Mouse (Mus musculus) neural tube, embryonic 15.5 days (tissue): ENCODE measurements around the gene Tmem91. TPM values are rescaled to one million over a fixed set of nuclear protein-coding genes. Genes with fewer than 3 reads are reported as not detected.

Source experiments
- ATAC-seq: fragments of 200-750 bp; cut with Nextera tagmentation; 2 replicates; pipeline ENCODE4 v1.8.0; 2017; ENCODE audit warnings: mild to moderate bottlenecking, moderate TSS enrichment, moderate library complexity; ENCODE audit not compliant: low FRiP score
- H3K27ac ChIP-seq: fragments of 300-500 bp; sonication (generic); replicated peaks from 2 replicates; pipeline ENCODE4 v1.5.1; 2015; ENCODE audit warnings: mild to moderate bottlenecking, inconsistent platforms
- H3K27me3 ChIP-seq: fragments of 300-500 bp; sonication (generic); replicated peaks from 2 replicates; pipeline ENCODE4 v1.6.1; 2015; ENCODE audit warnings: inconsistent platforms
- H3K36me3 ChIP-seq: fragments of 300-500 bp; sonication (generic); 2 replicates; pipeline ENCODE4 v1.6.1; 2015; ENCODE audit warnings: inconsistent platforms
- H3K4me1 ChIP-seq: fragments of 300-500 bp; sonication (generic); 2 replicates; pipeline ENCODE4 v1.6.1; 2015; ENCODE audit warnings: inconsistent platforms
- H3K4me2 ChIP-seq: fragments of 300-500 bp; sonication (generic); 2 replicates; pipeline ENCODE4 v1.6.1; 2015; ENCODE audit warnings: inconsistent platforms, mild to moderate bottlenecking, moderate library complexity
- H3K4me3 ChIP-seq: fragments of 300-500 bp; sonication (generic); replicated peaks from 2 replicates; pipeline ENCODE4 v1.5.1; 2015; ENCODE audit warnings: mild to moderate bottlenecking, inconsistent platforms
- H3K9ac ChIP-seq: fragments of 300-500 bp; sonication (generic); replicated peaks from 2 replicates; pipeline ENCODE4 v1.6.1; 2015; ENCODE audit warnings: mild to moderate bottlenecking, inconsistent platforms
- H3K9me3 ChIP-seq: fragments of 300-500 bp; sonication (generic); replicated peaks from 2 replicates; pipeline ENCODE4 v1.6.1; 2016; ENCODE audit warnings: inconsistent platforms
- WGBS: fragments of 180-500 bp; shearing (Covaris S2); methylation state at CpG from one replicate; pipeline ENCODE4 v1.1.7; 2015; ENCODE audit warnings: mixed read lengths; 5-methylcytosine and 5-hydroxymethylcytosine counted together
- polyA plus RNA-seq: library from polyadenylated mRNA; unstranded; fragments of >200 nt; fragmentation: Nextera tagmentation; extraction: Ambion mirVana; gene quantifications from 2 replicates; pipeline ENCODE4 v1.2.1, GENCODE M21; 2015

Tmem91 gene
- polyA plus RNA-seq, 1 experiment from 2014 or later: 97.4 TPM

DNA sequence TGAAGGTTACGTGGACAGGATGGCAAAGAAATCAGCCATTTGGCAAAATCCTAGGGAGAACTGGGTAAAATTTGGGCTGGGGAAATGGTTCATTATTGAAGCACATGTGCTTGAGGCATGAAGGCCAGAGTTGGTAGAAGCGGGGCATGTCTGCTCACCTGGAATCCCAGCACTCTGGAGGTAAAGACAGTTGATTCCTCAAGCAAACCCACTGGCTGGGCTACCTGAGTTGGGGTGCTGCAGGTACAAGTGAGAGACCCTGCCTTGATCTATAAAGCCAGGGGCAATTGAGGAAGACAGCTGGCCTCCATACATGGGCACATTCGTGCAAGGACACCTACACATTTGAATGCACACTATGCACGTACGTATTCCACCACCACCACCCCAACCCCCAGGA is 54.9 kb downstream of the Tmem91 start:
- H3K4me1 ChIP-seq: peaks cover 12% of the 10 kb centered on the region
- H3K4me3 ChIP-seq: peak overlapping the region; percentile 81
- no peak for ATAC-seq
- no peaks in the 10 kb centered on the region for H3K27me3 ChIP-seq
- WGBS: 91% methylated on average over 5 of the region's 5 CpGs
- peak overlapping the region; percentile 72 for H3K4me2 ChIP-seq
- no peak overlapping the region for H3K27ac ChIP-seq
- H3K9me3 ChIP-seq: no peaks in the 10 kb centered on the region
- peaks cover 41% of the 10 kb centered on the region for H3K36me3 ChIP-seq
- H3K9ac ChIP-seq: no peak overlapping the region

DNA sequence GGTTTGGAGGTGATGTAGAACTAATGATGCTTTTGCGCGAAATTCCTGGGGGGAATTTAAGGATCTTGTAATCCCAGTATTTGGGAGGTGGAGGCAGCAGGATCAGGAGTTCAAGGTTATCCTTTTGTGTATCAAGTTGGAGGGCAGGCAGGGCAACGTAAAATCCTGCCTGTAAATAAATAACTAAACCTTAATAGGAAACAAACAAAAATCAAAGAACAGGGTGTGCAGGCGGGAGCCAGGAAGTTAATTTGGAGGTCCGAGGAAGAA is 55.3 kb downstream of the Tmem91 start:
- Histone ChIP-seq H3K4me1 (peaks cover 12% of the 10 kb centered on the region), H3K36me3 (peaks cover 40% of the 10 kb centered on the region), H3K9ac (peak overlapping the region; percentile 62), H3K4me2 (peak overlapping the region; percentile 72), H3K27ac (peak overlapping the region; percentile 78), H3K9me3 (no peaks in the 10 kb centered on the region), H3K27me3 (no peaks in the 10 kb centered on the region), H3K4me3 (peak overlapping the region; percentile 81)
- ATAC-seq: no peak
- WGBS: 21% methylated on average over 5 of the region's 5 CpGs

Other genes with a start within 250 kb of the Tmem91 start
- 1.1 and 3.4 TPM in 2 replicates for gene Ceacam1, start 197.6 kb downstream of the Tmem91 start, polyA plus RNA-seq
- gene Ceacam2, start 135.3 kb downstream of the Tmem91 start, polyA plus RNA-seq: 0.08 and 0.19 TPM in 2 replicates
- gene Erich4, start 59.3 kb downstream of the Tmem91 start, polyA plus RNA-seq: 0.20 TPM in 1 of 2 replicates, not detected in the other
- 48.2 and 49.5 TPM in 2 replicates for gene Dmac2, start 55.8 kb downstream of the Tmem91 start, polyA plus RNA-seq
- 1.8 and 5.3 TPM in 2 replicates for gene B3gnt8, start 48.5 kb downstream of the Tmem91 start, polyA plus RNA-seq
- 39.6 and 49.5 TPM in 2 replicates for gene Bckdha, start 16.2 kb downstream of the Tmem91 start, polyA plus RNA-seq
- 36.8 and 55.4 TPM in 2 replicates for gene Exosc5, start 16.0 kb downstream of the Tmem91 start, polyA plus RNA-seq
- 42.9 and 46.9 TPM in 2 replicates for gene B9d2, start 5.6 kb upstream of the Tmem91 start, polyA plus RNA-seq
- gene Tgfb1, start 11.8 kb upstream of the Tmem91 start, polyA plus RNA-seq: 0.88 and 1.8 TPM in 2 replicates
- 30.2 and 33.2 TPM in 2 replicates for gene Ccdc97, start 43.9 kb upstream of the Tmem91 start, polyA plus RNA-seq
- 37.3 and 43.9 TPM in 2 replicates for gene Hnrnpul1, start 79.6 kb upstream of the Tmem91 start, polyA plus RNA-seq
- gene Axl, start 113.5 kb upstream of the Tmem91 start, polyA plus RNA-seq: 27.6 and 35.8 TPM in 2 replicates
- 2.8 and 6.1 TPM in 2 replicates for gene Cyp2s1, start 141.7 kb upstream of the Tmem91 start, polyA plus RNA-seq
- not detected in 2 replicates for gene Cyp2b10, start 222.5 kb upstream of the Tmem91 start, polyA plus RNA-seq